Mouse (Mus musculus): ENCODE data around the gene Ccdc141. TPM values are rescaled to one million over a fixed set of nuclear protein-coding genes. Genes with fewer than 3 reads are reported as not detected.

The Ccdc141 gene
- polyA plus RNA-seq, 2 experiments = 0.29 to 0.58 TPM

DNA sequence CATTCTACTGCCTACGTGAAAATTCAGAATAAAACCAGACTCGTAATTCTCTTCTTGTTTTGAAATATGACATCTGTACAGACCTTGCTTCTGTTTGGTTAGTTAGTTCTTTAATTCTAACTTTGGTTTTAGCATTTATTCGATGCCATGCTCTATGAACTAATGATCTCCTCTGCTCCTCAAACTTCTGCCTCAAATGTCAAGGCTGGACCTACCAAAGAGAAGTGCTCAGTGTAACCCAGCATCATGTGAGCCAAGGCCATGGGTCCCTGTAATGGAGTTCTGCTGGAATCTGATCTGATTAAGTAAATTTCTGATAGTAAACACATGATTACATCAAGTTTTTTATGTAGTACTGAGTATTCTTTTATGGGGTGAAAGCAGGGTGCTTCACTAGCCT, 21.4 kb upstream of the Ccdc141 start:
- H3K4me2 ChIP-seq (ENCODE audit: low read depth) = no peak overlapping the region
- H3K9ac ChIP-seq (replicated peaks) = no peak overlapping the region
- H3K4me3 ChIP-seq (ENCODE audit: insufficient read depth in 1 of 2, low read depth in 2 of 2, low read length in 2 of 2) = no peak overlapping the region
- no peak for ATAC-seq (ENCODE audit: insufficient read depth)
- WGBS (ENCODE audit: insufficient replicate concordance) = 75% methylated on average over 3 of the region's 3 CpGs
- H3K36me3 ChIP-seq (replicated peaks; ENCODE audit: control insufficient read depth, insufficient read depth, low read depth) = no peaks in the 10 kb centered on the region
- no peaks in the 10 kb centered on the region for H3K4me1 ChIP-seq (replicated peaks; ENCODE audit: control insufficient read depth in 2 of 2, insufficient read depth in 2 of 2, low read length in 1 of 2)
- H3K27ac ChIP-seq = no peak overlapping the region
- H3K27me3 ChIP-seq (ENCODE audit: control insufficient read depth, insufficient read depth, low read length) = no peaks in the 10 kb centered on the region
- no peak for DNase-seq (ENCODE audit: low read depth in 3 of 3, low spot score in 3 of 3)
- no peaks in the 10 kb centered on the region for H3K9me3 ChIP-seq (ENCODE audit: control insufficient read depth, low read length)
- no peak for TF ChIP-seq CTCF (IDR thresholded peaks at IDR 0.05; ENCODE audit: low read depth)
- TF ChIP-seq EP300 (IDR thresholded peaks at IDR 0.05; ENCODE audit: low read depth) = no peak

GRCm38 (mm10) chr2:77190891-77191290, 20.5 kb upstream of the Ccdc141 start:
- Histone ChIP-seq H3K27ac (no peak overlapping the region), H3K4me2 (ENCODE audit: low read depth) (no peak overlapping the region), H3K36me3 (replicated peaks; ENCODE audit: control insufficient read depth, insufficient read depth, low read depth) (no peaks in the 10 kb centered on the region), H3K4me3 (ENCODE audit: insufficient read depth in 1 of 2, low read depth in 2 of 2, low read length in 2 of 2) (no peak overlapping the region), H3K9ac (replicated peaks) (no peak overlapping the region), H3K4me1 (replicated peaks; ENCODE audit: control insufficient read depth in 2 of 2, insufficient read depth in 2 of 2, low read length in 1 of 2) (no peaks in the 10 kb centered on the region), H3K27me3 (ENCODE audit: control insufficient read depth, insufficient read depth, low read length) (no peaks in the 10 kb centered on the region), H3K9me3 (ENCODE audit: control insufficient read depth, low read length) (no peaks in the 10 kb centered on the region)
- WGBS (ENCODE audit: insufficient replicate concordance) = 73% methylated on average over 7 of the region's 7 CpGs
- TF ChIP-seq EP300 (IDR thresholded peaks at IDR 0.05; ENCODE audit: low read depth) (no peak), CTCF (IDR thresholded peaks at IDR 0.05; ENCODE audit: low read depth) (no peak)
- DNase-seq (ENCODE audit: low read depth in 3 of 3, low spot score in 3 of 3) (no peak), ATAC-seq (ENCODE audit: insufficient read depth) (no peak)

DNA sequence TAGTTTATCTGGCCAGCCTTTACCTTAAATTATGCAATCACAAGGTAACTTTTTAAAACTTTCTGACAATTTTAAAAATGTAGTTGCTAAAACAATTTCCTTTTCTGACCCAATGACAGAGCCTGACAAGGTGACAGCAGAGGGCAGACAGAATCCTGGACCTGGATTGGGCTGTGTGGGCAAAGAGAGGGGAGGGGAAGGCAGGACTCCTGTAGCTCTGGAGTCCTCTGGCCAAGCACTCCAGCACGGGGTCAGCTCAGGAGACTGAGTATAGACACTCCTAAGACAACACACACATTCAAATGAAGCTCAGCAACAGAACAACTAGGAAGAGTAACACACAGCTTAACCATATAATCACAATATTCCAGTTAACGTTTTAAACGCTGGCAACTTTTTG, 19.9 kb upstream of the Ccdc141 start:
- DNase-seq (ENCODE audit: low read depth in 3 of 3, low spot score in 3 of 3) (no peak), ATAC-seq (ENCODE audit: insufficient read depth) (no peak)
- Histone ChIP-seq H3K9me3 (ENCODE audit: control insufficient read depth, low read length) (no peaks in the 10 kb centered on the region), H3K4me3 (ENCODE audit: insufficient read depth in 1 of 2, low read depth in 2 of 2, low read length in 2 of 2) (no peak overlapping the region), H3K27ac (no peak overlapping the region), H3K36me3 (replicated peaks; ENCODE audit: control insufficient read depth, insufficient read depth, low read depth) (no peaks in the 10 kb centered on the region), H3K9ac (replicated peaks) (no peak overlapping the region), H3K4me1 (replicated peaks; ENCODE audit: control insufficient read depth in 2 of 2, insufficient read depth in 2 of 2, low read length in 1 of 2) (no peaks in the 10 kb centered on the region), H3K27me3 (ENCODE audit: control insufficient read depth, insufficient read depth, low read length) (no peaks in the 10 kb centered on the region), H3K4me2 (ENCODE audit: low read depth) (no peak overlapping the region)
- TF ChIP-seq CTCF (IDR thresholded peaks at IDR 0.05; ENCODE audit: low read depth) = no peak
- TF ChIP-seq EP300 (IDR thresholded peaks at IDR 0.05; ENCODE audit: low read depth) = no peak
- 70% methylated on average over 3 of the region's 3 CpGs for WGBS (ENCODE audit: insufficient replicate concordance)

GRCm38 (mm10) chr2:77189671-77190070, 19.2 kb upstream of the Ccdc141 start:
- no peak overlapping the region for H3K9ac ChIP-seq (replicated peaks)
- no peak overlapping the region for H3K4me2 ChIP-seq (ENCODE audit: low read depth)
- H3K9me3 ChIP-seq (ENCODE audit: control insufficient read depth, low read length) = no peaks in the 10 kb centered on the region
- no peak for ATAC-seq (ENCODE audit: insufficient read depth)
- no peaks in the 10 kb centered on the region for H3K4me1 ChIP-seq (replicated peaks; ENCODE audit: control insufficient read depth in 2 of 2, insufficient read depth in 2 of 2, low read length in 1 of 2)
- TF ChIP-seq EP300 (IDR thresholded peaks at IDR 0.05; ENCODE audit: low read depth) = no peak
- TF ChIP-seq CTCF (IDR thresholded peaks at IDR 0.05; ENCODE audit: low read depth) = no peak
- H3K36me3 ChIP-seq (replicated peaks; ENCODE audit: control insufficient read depth, insufficient read depth, low read depth) = no peaks in the 10 kb centered on the region
- H3K27ac ChIP-seq = no peak overlapping the region
- no peak for DNase-seq (ENCODE audit: low read depth in 3 of 3, low spot score in 3 of 3)
- no peaks in the 10 kb centered on the region for H3K27me3 ChIP-seq (ENCODE audit: control insufficient read depth, insufficient read depth, low read length)
- 67% methylated on average over 7 of the region's 7 CpGs for WGBS (ENCODE audit: insufficient replicate concordance)
- H3K4me3 ChIP-seq (ENCODE audit: insufficient read depth in 1 of 2, low read depth in 2 of 2, low read length in 2 of 2) = no peak overlapping the region

- H3K4me1 ChIP-seq (replicated peaks; ENCODE audit: control insufficient read depth in 2 of 2, insufficient read depth in 2 of 2, low read length in 1 of 2) = no peaks in the 10 kb centered on the region
- H3K36me3 ChIP-seq (replicated peaks; ENCODE audit: control insufficient read depth, insufficient read depth, low read depth) = no peaks in the 10 kb centered on the region
- WGBS (ENCODE audit: insufficient replicate concordance) = 66% methylated on average over 3 of the region's 3 CpGs
- H3K4me2 ChIP-seq (ENCODE audit: low read depth) = no peak overlapping the region
- DNase-seq (ENCODE audit: low read depth in 3 of 3, low spot score in 3 of 3) = no peak
- no peak overlapping the region for H3K27ac ChIP-seq
- TF ChIP-seq EP300 (IDR thresholded peaks at IDR 0.05; ENCODE audit: low read depth) (no peak), CTCF (IDR thresholded peaks at IDR 0.05; ENCODE audit: low read depth) (no peak)
- H3K4me3 ChIP-seq (ENCODE audit: insufficient read depth in 1 of 2, low read depth in 2 of 2, low read length in 2 of 2) = no peak overlapping the region
- ATAC-seq (ENCODE audit: insufficient read depth) = no peak
- H3K9ac ChIP-seq (replicated peaks) = no peak overlapping the region
- no peaks in the 10 kb centered on the region for H3K27me3 ChIP-seq (ENCODE audit: control insufficient read depth, insufficient read depth, low read length)
- no peaks in the 10 kb centered on the region for H3K9me3 ChIP-seq (ENCODE audit: control insufficient read depth, low read length)
Measured at GRCm38 (mm10) chr2:77187501-77187900, 17.1 kb upstream of the Ccdc141 start.
